Mouse (Mus musculus) heart, embryonic 12.5 days (tissue): ENCODE results near the gene Clpx. TPM values are rescaled to one million over a fixed set of nuclear protein-coding genes. Genes with fewer than 3 reads are reported as not detected.
"Not testable (repeated sequence)": the region's sequence is repeated elsewhere in the genome, so short reads cannot be mapped to it uniquely, and the experiment has no call there.

Experiments
- ATAC-seq: fragments of 200-750 bp; cut with Nextera tagmentation; 2 replicates; pipeline ENCODE4 v1.8.0; 2017; ENCODE audit warnings: moderate TSS enrichment, moderate library complexity; ENCODE audit not compliant: insufficient number of reproducible peaks, low FRiP score
- H3K27ac ChIP-seq: fragments of 300-500 bp; sonication (generic); 2 replicates; pipeline ENCODE4 v1.5.1; 2016; ENCODE audit warnings: mild to moderate bottlenecking, moderate library complexity; ENCODE audit not compliant: poor library complexity, severe bottlenecking
- H3K27me3 ChIP-seq: fragments of 300-500 bp; sonication (generic); replicated peaks from 2 replicates; pipeline ENCODE4 v1.6.1; 2016; ENCODE audit warnings: mild to moderate bottlenecking, moderate library complexity
- H3K36me3 ChIP-seq: fragments of 300-500 bp; sonication (generic); 2 replicates; pipeline ENCODE4 v1.6.1; 2016; ENCODE audit warnings: mild to moderate bottlenecking, moderate library complexity
- H3K4me1 ChIP-seq: fragments of 300-500 bp; sonication (generic); replicated peaks from 2 replicates; pipeline ENCODE4 v1.6.1; 2016; ENCODE audit warnings: mild to moderate bottlenecking
- H3K4me2 ChIP-seq: fragments of 300-500 bp; sonication (generic); 2 replicates; pipeline ENCODE4 v1.6.1; 2016; ENCODE audit warnings: mild to moderate bottlenecking, moderate library complexity
- H3K4me3 ChIP-seq: fragments of 300-500 bp; sonication (generic); 2 replicates; pipeline ENCODE4 v1.5.1; 2016; ENCODE audit warnings: mild to moderate bottlenecking
- H3K9ac ChIP-seq: fragments of 300-500 bp; sonication (generic); 2 replicates; pipeline ENCODE4 v1.6.1; 2016; ENCODE audit warnings: mild to moderate bottlenecking, moderate library complexity
- H3K9me3 ChIP-seq: fragments of 300-500 bp; sonication (generic); replicated peaks from 2 replicates; pipeline ENCODE4 v1.6.1; 2016; ENCODE audit warnings: mild to moderate bottlenecking, moderate library complexity
- WGBS: fragments of 180-500 bp; shearing (Covaris S2); methylation state at CpG from one replicate; pipeline ENCODE4 v1.1.7; 2016; 5-methylcytosine and 5-hydroxymethylcytosine counted together
- polyA plus RNA-seq: library from polyadenylated mRNA; unstranded; fragments of >200 nt; fragmentation: Nextera tagmentation; extraction: Ambion mirVana; gene quantifications from 2 replicates; pipeline ENCODE4 v1.2.1, GENCODE M21; 2016

Gene Clpx
- polyA plus RNA-seq, 1 experiment from 2014 or later = 44.6 TPM

- no peaks in the 10 kb centered on the region for H3K9me3 ChIP-seq
- H3K4me2 ChIP-seq = no peak overlapping the region
- no peak overlapping the region for H3K9ac ChIP-seq
- peaks cover 60% of the 10 kb centered on the region for H3K36me3 ChIP-seq
- peak; percentile 45; the same call in 1 of the 2 replicates for ATAC-seq
- H3K27me3 ChIP-seq = no peaks in the 10 kb centered on the region
- H3K4me3 ChIP-seq = no peak overlapping the region
- WGBS = 94% methylated on average over 4 of the region's 4 CpGs
- H3K4me1 ChIP-seq = no peaks in the 10 kb centered on the region
- no peak overlapping the region for H3K27ac ChIP-seq
These were observed 18.8 kb downstream of the Clpx start for GRCm38 (mm10) chr9:65312669-65313357.

DNA sequence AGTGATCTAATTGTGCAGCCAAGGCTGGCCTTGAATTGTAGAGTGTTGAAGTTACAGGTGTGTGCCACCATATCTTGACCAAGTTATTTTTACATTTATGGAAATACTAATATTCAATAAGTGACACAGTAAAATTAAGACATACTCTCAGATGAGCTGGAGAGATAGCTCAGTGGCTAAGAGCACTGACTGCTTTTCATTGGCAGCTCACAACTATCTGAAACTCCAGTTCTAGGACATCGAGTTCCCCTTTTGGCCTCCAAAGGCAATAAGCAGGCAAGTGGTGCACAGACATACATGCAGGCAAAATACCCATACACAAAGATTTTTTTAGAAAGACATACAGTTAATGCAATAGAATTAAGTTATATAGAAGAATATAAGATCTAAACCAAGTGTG lies 19.8 kb downstream of the Clpx start:
- no peak for ATAC-seq
- H3K9me3 ChIP-seq = no peaks in the 10 kb centered on the region

GRCm38 (mm10) chr9:65322255-65322900 lies 28.3 kb downstream of the Clpx start:
- Histone ChIP-seq H3K4me1 (no peaks in the 10 kb centered on the region), H3K27ac (no peak overlapping the region), H3K4me3 (no peak overlapping the region), H3K36me3 (peaks cover 74% of the 10 kb centered on the region), H3K9me3 (no peaks in the 10 kb centered on the region), H3K4me2 (no peak overlapping the region), H3K27me3 (no peaks in the 10 kb centered on the region), H3K9ac (no peak overlapping the region)
- ATAC-seq = no peak
- 89% methylated on average over 11 of the region's 11 CpGs for WGBS

More for the DNA sequence above, 19.8 kb downstream of the Clpx start:
- Histone ChIP-seq H3K9ac (no peak overlapping the region), H3K4me2 (no peak overlapping the region), H3K27me3 (no peaks in the 10 kb centered on the region), H3K4me1 (no peaks in the 10 kb centered on the region), H3K4me3 (no peak overlapping the region), H3K27ac (no peak overlapping the region), H3K36me3 (peaks cover 59% of the 10 kb centered on the region)
- 92% methylated on average over 1 of the region's 1 CpGs for WGBS

- H3K9me3 ChIP-seq = no peaks in the 10 kb centered on the region
- no peak for ATAC-seq
These were observed 31.9 kb downstream of the Clpx start for GRCm38 (mm10) chr9:65325971-65326370.

GRCm38 (mm10) chr9:65327371-65327770 lies 33.3 kb downstream of the Clpx start:
- Histone ChIP-seq H3K27me3 (no peaks in the 10 kb centered on the region), H3K4me2 (no peak overlapping the region), H3K27ac (no peak overlapping the region), H3K9me3 (no peaks in the 10 kb centered on the region), H3K36me3 (peaks cover 72% of the 10 kb centered on the region), H3K9ac (no peak overlapping the region), H3K4me3 (no peak overlapping the region), H3K4me1 (no peaks in the 10 kb centered on the region)
- no peak for ATAC-seq
- WGBS = 82% methylated on average over 2 of the region's 2 CpGs

More at GRCm38 (mm10) chr9:65325971-65326370, 31.9 kb downstream of the Clpx start:
- Histone ChIP-seq H3K36me3 (peaks cover 77% of the 10 kb centered on the region), H3K9ac (no peak overlapping the region), H3K4me2 (no peak overlapping the region), H3K4me3 (no peak overlapping the region), H3K4me1 (no peaks in the 10 kb centered on the region), H3K27ac (no peak overlapping the region), H3K27me3 (no peaks in the 10 kb centered on the region)

DNA sequence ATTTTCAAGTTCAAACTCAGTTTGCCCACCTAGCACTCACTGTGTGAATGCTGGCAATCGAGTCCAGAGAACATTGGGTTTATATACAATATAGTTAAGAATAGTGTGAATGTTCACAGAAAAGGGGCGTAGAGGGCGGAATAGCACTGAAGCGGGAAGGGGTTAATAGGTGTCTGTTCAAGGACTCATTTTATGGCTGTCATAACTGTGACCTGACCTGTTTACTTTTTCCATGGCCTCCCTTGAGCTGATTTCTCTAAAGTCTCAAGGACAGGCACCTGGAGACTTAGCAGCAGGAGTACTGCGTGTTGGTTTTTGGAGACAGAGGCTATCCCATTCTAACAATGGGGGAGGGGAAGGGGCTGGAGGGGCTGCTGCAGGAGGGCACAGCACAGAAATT lies 39.9 kb downstream of the Clpx start:
- H3K4me2 ChIP-seq = no peak overlapping the region
- peaks cover 14% of the 10 kb centered on the region for H3K36me3 ChIP-seq
- no peak overlapping the region for H3K4me3 ChIP-seq
- H3K27ac ChIP-seq = no peak overlapping the region
- ATAC-seq = no peak
- WGBS = 89% methylated on average over 5 of the region's 5 CpGs
- no peaks in the 10 kb centered on the region for H3K27me3 ChIP-seq
- H3K4me1 ChIP-seq = no peaks in the 10 kb centered on the region
- no peaks in the 10 kb centered on the region for H3K9me3 ChIP-seq
- H3K9ac ChIP-seq = no peak overlapping the region

DNA sequence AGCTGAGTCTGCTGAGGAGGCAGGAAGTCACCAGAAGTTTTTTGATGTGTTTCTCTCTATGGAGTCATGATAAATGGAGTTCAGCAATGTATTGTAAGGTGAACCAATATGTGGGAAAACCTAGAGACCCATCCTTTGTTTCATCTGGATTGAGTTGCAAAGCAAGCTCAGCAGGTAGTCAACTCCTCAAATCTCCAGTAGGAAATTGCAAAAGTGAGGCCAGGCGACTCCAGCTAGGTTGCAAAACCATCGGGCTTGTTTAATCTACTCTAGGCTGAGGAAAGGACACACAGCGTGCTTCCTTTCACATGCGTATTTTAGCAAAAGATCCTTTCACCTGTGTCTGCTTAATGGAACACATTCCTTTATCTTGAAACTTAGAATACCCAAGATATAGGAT lies 45.1 kb downstream of the Clpx start:
- H3K27me3 ChIP-seq = no peaks in the 10 kb centered on the region
- H3K9me3 ChIP-seq = no peaks in the 10 kb centered on the region
- H3K4me1 ChIP-seq = no peaks in the 10 kb centered on the region
- H3K27ac ChIP-seq = no peak overlapping the region
- no peak overlapping the region for H3K4me3 ChIP-seq
- no peak overlapping the region for H3K4me2 ChIP-seq
- H3K36me3 ChIP-seq = no peaks in the 10 kb centered on the region
- no peak overlapping the region for H3K9ac ChIP-seq
- ATAC-seq = no peak
- WGBS = 74% methylated on average over 4 of the region's 4 CpGs

- no peak for ATAC-seq
- Histone ChIP-seq H3K36me3 (no peaks in the 10 kb centered on the region), H3K4me1 (no peaks in the 10 kb centered on the region), H3K27me3 (no peaks in the 10 kb centered on the region), H3K9me3 (peaks cover 7% of the 10 kb centered on the region; the same call in 1 of the 2 replicates), H3K4me3 (no peak overlapping the region), H3K27ac (no peak overlapping the region), H3K4me2 (no peak overlapping the region), H3K9ac (no peak overlapping the region)
- WGBS = 76% methylated on average over 2 of the region's 2 CpGs
These were observed 46.4 kb downstream of the Clpx start for GRCm38 (mm10) chr9:65340414-65340813.

DNA sequence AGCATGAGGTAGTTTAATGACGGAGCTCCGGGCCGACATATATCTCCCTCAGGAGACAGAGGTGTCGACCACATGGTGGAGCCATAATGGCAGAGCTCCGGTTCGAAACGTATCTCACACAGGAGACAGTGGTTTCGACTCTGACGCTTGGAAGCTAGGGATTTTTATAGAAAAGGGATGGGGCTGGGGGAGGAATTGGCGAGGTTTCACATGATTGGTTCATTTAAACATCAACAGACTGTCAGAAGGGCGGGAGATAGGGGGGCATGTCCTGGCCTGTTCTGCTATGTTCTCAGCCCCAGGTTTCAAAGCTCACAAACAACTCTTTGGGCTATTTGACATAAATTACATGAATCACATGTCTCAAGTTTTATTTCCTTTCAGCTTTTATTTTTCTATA lies 51.4 kb downstream of the Clpx start:
- ATAC-seq = not testable (repeated sequence)
- H3K4me2 ChIP-seq = peak overlapping the region; percentile 85
- 64% methylated on average over 11 of the region's 11 CpGs for WGBS

DNA sequence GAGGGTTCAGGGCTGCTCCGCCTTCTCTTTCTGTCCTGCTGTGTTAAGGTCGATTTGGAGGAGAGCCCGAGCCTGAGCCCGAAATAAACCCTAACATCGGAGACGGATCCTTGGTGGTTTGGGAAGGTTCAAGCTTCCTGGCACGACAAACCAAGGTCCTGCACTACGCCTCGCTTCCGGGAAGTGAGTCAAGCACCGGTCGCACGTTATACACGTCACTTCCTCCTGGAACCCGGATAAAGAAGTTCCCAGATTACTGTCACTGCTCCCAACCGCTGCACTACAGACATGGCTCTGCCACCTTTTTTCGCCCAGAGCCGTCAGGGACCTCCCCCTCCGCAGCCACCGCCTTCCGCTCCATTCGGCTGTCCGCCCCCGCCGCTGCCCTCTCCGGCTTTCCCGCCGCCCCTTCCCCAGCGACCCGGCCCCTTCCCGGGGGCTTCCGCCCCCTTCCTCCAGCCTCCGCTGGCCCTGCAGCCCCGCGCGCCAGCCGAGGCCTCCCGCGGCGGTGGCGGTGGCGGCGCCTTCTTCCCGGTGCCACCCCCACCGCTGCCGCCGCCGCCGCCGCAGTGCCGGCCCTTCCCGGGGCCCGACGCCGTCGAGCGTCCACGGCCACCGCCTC lies 51.9 kb downstream of the Clpx start, which contains the start of gene Pdcd7:
TSS of gene Pdcd7 (plus strand) at position 251 of the 622 bp plus-strand sequence.
- Histone ChIP-seq H3K9ac (peak within 1 kb of the TSS; percentile 94), H3K9me3 (peaks cover 7% of the 10 kb centered on the region; the same call in 1 of the 2 replicates), H3K4me2 (peak within 1 kb of the TSS; percentile 85), H3K27me3 (no peaks in the 10 kb centered on the region), H3K27ac (peak within 1 kb of the TSS; percentile 97), H3K4me1 (peaks cover 18% of the 10 kb centered on the region), H3K36me3 (no peaks in the 10 kb centered on the region), H3K4me3 (peak within 1 kb of the TSS; percentile 95)
- whole genome bisulfite sequencing = under 1% methylated on average over 59 of the region's 59 CpGs
- peak; percentile 91 for ATAC-seq

More for the DNA sequence above, 51.4 kb downstream of the Clpx start:
- peaks cover 14% of the 10 kb centered on the region for H3K4me1 ChIP-seq
- H3K4me3 ChIP-seq = peak overlapping the region; percentile 95
- H3K27me3 ChIP-seq, H3K9me3 ChIP-seq, H3K9ac ChIP-seq, H3K36me3 ChIP-seq: not testable (repeated sequence)
- H3K27ac ChIP-seq = peak overlapping the region; percentile 97

DNA sequence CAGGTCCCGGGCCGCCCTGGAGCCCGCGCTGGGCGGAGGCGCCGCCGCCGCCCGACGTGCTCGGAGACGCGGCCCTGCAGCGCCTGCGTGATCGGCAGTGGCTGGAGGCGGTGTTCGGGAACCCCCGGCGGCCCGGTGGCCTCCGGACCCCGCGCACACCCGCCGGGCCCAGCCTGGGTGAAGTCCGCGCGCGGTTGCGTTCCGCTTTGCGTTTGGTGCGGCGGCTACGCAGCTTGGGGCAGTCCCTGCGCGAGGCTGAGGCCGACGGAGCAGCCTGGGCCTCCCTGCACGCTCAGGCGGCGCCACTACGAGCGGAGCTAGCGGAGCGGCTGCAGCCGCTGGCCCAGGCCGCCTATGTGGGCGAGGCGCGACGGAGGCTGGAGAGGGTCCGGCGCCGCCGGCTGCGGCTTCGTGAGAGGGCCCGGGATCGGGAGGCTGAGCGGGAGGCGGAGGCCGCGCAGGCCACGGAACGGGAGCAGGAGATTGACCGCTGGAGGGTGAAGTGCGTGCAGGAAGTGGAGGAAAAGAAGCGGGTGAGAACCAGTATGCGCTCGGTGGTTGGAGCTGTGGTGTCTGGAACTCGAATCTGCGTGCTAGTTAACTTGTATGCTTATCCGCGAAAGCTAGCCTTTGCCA lies 52.5 kb downstream of the Clpx start:
- Histone ChIP-seq H3K4me2 (peak overlapping the region; percentile 85), H3K4me1 (peaks cover 19% of the 10 kb centered on the region), H3K9me3 (peaks cover 7% of the 10 kb centered on the region; the same call in 1 of the 2 replicates), H3K4me3 (peak overlapping the region; percentile 95), H3K27me3 (no peaks in the 10 kb centered on the region), H3K27ac (peak overlapping the region; percentile 97), H3K9ac (peak overlapping the region; percentile 94), H3K36me3 (no peaks in the 10 kb centered on the region)
- peak; percentile 82 for ATAC-seq
- WGBS = 2% methylated on average over 77 of the region's 77 CpGs
